Mouse (Mus musculus) erythroblast, embryonic 14.5 days (primary cell): ENCODE results near the gene Slc16a9. TPM values are rescaled to one million over a fixed set of nuclear protein-coding genes. Genes with fewer than 3 reads are reported as not detected.
"Not testable (repeated sequence)": the region's sequence is repeated elsewhere in the genome, so short reads cannot be mapped to it uniquely, and the experiment has no call there.

ENCODE experiments used
- H3K27me3 ChIP-seq: 2 replicates; pipeline ENCODE4 v1.6.1; 2012; ENCODE audit warnings: inconsistent platforms; ENCODE audit not compliant: control insufficient read depth
- H3K36me3 ChIP-seq: 2 replicates; pipeline ENCODE4 v1.6.1; 2012; ENCODE audit warnings: mild to moderate bottlenecking, inconsistent platforms; ENCODE audit not compliant: control insufficient read depth
- H3K4me1 ChIP-seq: 2 replicates; pipeline ENCODE4 v1.6.1; 2012; ENCODE audit warnings: inconsistent platforms; ENCODE audit not compliant: control insufficient read depth
- H3K4me3 ChIP-seq: replicated peaks from 2 replicates; pipeline ENCODE3; 2012; ENCODE audit warnings: moderate library complexity, mild to moderate bottlenecking, inconsistent platforms
- H3K9me3 ChIP-seq: 2 replicates; pipeline ENCODE4 v1.6.1; 2012; ENCODE audit warnings: low read length, inconsistent platforms, mixed read lengths; ENCODE audit not compliant: control insufficient read depth
- GATA1 ChIP-seq: IDR thresholded peaks from 2 replicates; pipeline ENCODE4 v1.6.1; 2012; ENCODE audit warnings: low read length, inconsistent platforms, mixed read lengths
- TAL1 ChIP-seq: IDR thresholded peaks from 3 replicates; pipeline ENCODE4 v1.6.1; 2012; ENCODE audit warnings: low read length, inconsistent platforms, mixed read lengths
- polyA plus RNA-seq: library from polyadenylated mRNA; stranded (reverse); fragments of >175 nt; gene quantifications from 2 replicates; pipeline ENCODE4 v1.2.3, GENCODE M21; 2012

Slc16a9 gene
- polyA plus RNA-seq, 1 experiment, result not detected

DNA sequence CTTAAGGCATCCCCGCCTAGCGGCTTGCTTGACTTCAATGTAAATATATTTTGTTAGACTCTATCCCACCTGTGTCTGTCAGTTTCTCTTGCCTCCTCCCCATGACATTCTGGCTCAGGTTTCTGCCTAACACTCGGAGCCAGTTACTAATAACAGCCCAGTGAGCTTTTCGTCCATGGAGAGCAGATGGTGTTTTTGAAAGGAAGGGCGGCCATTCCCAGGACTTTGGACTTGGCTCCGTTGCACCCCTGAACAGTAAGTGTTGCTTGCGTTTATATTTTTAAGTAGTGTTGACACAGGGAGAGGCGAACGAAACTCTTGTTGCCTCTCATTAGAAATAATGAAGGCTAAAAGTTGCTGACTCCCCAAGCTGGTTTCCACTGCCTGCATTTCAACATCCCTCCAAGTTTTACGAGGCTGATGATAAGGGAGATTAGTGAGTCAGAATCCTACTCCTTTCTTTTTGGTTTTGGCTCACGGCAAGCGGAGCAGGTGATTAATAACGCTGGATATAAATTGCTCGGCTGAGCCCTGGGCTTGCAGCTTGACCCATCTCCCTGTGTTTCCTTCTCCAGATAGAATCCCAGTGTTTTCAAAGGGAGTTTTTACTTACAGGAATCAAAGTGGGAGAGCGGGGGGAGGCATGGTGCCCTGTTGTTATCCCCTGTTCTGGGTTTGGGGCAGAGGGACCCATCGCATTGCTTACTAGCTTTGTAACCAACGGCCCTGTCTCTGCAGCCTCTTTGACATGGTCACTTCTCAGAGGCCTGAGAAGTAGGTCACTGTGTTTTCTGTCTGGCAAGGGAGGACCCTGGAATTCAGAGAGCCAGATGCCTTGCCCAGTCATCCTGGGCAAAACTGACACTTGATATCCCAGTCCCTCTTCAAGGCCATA, 40.1 kb upstream of the Slc16a9 start, which contains the start of gene Mrln:
TSS of gene Mrln (plus strand) at position 160 of the 895 bp plus-strand sequence.
- Histone ChIP-seq H3K4me1 (no peaks in the 10 kb centered on the region), H3K4me3 (no peak within 1 kb of the TSS), H3K9me3 (no peaks in the 10 kb centered on the region), H3K27me3 (no peaks in the 10 kb centered on the region), H3K36me3 (no peaks in the 10 kb centered on the region)
- TF ChIP-seq TAL1 (no peak), GATA1 (no peak)

DNA sequence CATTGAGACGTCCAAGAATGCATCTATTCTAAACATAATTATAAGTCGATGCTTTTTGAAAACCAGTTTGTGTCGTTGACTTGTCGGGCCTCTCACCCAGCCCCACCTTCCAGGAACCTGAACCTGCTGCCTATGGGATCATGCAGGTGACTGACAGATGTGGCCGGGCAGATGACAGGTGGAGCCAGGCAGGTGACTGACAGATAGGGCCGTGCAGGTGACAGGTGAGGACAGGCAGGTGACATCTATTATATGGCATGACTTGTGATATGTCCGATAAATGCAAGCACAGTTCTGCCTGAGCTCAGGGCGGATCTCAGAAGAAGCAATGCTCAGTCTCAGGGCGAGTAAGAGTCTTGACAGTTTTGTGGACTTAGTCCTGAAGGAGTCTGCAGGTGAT, 33.6 kb upstream of the Slc16a9 start:
- Histone ChIP-seq H3K36me3 (no peaks in the 10 kb centered on the region), H3K4me1 (no peaks in the 10 kb centered on the region)
- no peak for TF ChIP-seq GATA1
- no peak for TF ChIP-seq TAL1

DNA sequence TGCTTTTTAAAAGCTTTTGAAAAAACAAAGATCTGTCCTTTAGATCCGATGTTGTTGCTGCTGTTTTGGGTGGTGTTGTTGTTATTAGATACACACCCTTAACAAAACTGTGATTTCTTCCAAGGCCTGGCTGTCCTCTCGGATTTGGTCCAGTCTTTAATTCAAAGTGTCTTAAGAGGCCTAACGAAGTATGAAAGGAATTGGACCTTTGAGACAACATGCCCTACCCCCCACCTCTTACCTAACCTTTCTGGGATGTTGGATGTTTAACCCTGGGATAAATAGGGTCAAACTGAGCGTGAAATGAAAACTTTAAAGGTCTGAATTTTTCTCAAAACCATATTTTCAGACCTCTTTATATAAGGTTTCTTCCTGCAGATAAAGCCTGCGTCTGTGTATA, 23.9 kb upstream of the Slc16a9 start:
- H3K9me3 ChIP-seq, result no peaks in the 10 kb centered on the region
- peaks cover 3% of the 10 kb centered on the region; the same call in 1 of the 2 replicates for H3K4me1 ChIP-seq
- TF ChIP-seq GATA1, result no peak
- no peak for TF ChIP-seq TAL1
- no peak overlapping the region for H3K4me3 ChIP-seq
- no peaks in the 10 kb centered on the region for H3K36me3 ChIP-seq
- no peaks in the 10 kb centered on the region for H3K27me3 ChIP-seq

More for the DNA sequence above, 33.6 kb upstream of the Slc16a9 start:
- Histone ChIP-seq H3K4me3 (no peak overlapping the region), H3K9me3 (peaks cover 2% of the 10 kb centered on the region; the same call in 1 of the 2 replicates), H3K27me3 (no peaks in the 10 kb centered on the region)

DNA sequence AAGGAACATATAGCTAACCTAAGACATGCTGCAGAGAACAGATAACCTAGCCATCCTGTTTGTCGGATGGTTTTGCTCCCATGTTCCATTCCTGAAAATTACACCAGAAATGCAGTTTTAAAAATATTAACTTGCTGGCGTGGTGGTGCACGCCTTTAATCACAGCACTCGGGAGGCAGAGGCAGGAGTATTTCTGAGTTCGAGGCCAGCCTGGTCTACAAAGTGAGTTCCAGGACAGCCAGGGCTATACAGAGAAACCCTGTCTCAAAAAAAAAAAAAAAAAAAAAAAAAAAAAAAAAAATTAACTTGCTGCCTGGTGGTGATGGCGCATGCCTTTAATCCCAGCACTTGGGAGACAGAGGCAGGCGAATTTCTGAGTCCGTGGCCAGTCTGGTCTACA, 22.7 kb upstream of the Slc16a9 start:
- not testable (repeated sequence) for H3K4me3 ChIP-seq, H3K36me3 ChIP-seq, H3K4me1 ChIP-seq, H3K27me3 ChIP-seq, H3K9me3 ChIP-seq

DNA sequence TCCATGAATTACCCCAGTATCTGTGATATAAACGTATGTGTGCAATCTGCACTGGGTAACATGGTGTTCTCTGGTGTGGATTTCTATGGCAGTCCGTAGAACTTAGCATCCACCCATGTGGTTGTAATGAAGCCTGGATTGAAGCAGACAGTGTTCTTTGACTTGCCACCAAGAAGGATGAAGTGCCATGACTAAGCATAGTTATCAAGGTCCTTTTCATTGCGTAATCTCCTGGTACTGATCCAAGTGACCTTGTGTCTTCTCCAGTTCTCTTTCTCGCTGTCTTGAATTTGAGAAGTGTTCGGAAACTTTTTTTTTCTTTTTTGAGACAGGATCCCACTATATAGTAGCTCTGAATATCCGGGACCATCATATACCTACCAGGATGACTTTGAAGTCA, 20.3 kb upstream of the Slc16a9 start:
- Histone ChIP-seq H3K4me1 (no peaks in the 10 kb centered on the region), H3K9me3 (no peaks in the 10 kb centered on the region), H3K4me3 (no peak overlapping the region), H3K36me3 (no peaks in the 10 kb centered on the region), H3K27me3 (no peaks in the 10 kb centered on the region)
- TF ChIP-seq TAL1 (no peak), GATA1 (no peak)

DNA sequence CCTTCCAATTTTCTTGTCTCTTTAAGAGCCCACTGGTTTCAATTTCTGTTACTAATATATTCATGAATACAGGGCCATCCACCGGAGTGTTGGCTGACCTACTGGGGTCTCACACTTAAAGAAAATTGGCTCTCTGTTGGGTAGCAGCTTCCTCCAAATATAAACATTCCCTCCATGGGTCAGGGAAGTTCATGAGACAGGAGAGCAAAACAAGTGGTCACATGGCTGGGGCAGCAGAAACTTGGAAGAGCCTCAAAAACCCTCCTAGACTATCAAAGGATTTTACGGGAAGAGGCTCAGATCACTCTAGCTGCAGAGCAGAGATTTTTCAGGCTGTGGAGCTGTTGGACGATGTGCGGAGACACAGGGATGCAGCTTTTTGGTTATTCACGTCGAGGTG, 19.1 kb upstream of the Slc16a9 start:
- Histone ChIP-seq H3K4me3 (no peak overlapping the region), H3K27me3 (no peaks in the 10 kb centered on the region), H3K4me1 (no peaks in the 10 kb centered on the region), H3K9me3 (no peaks in the 10 kb centered on the region), H3K36me3 (no peaks in the 10 kb centered on the region)
- no peak for TF ChIP-seq TAL1
- TF ChIP-seq GATA1, result no peak

DNA sequence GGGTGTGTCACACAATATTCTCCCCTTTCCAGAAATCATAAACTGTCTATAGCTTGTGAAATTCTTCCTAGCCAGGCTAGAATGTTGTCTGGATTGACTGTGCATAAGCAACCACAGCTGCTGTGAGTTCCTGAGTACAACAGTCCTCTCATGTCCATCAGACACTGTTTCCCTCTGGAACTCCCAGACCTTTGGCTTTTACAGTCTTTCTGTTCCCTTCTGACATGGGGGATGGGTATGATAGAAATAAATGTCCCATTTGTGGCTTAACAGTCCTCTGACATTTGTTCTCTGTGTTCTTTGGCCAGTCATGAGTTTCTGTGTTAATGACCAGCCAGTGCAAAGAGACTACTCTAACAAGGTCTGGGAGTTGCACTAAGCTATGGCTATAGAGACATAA, 18.3 kb upstream of the Slc16a9 start:
- Histone ChIP-seq H3K36me3 (no peaks in the 10 kb centered on the region), H3K9me3 (no peaks in the 10 kb centered on the region), H3K4me1 (no peaks in the 10 kb centered on the region), H3K27me3 (no peaks in the 10 kb centered on the region), H3K4me3 (no peak overlapping the region)
- TF ChIP-seq TAL1 (no peak), GATA1 (no peak)

DNA sequence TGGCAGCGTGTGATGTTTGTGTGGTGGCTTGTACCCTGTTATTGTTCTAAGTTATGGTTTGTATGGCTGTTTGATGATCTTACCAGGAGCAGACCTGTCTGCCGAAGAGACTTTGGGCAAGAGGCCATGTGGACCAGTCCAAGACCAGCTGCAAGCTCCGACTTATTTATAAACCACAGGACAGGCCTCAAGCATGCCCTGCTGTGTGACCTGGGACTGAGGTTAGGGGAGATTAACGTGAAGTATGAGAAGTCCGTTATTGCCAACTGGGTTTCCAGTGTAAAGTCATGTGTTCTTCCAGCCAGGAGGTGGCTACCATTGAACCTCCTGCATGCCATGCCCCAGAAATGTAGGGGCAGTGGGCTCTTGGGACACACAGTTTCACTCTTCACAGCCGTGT, 14.5 kb upstream of the Slc16a9 start:
- H3K4me3 ChIP-seq, result no peak overlapping the region
- H3K36me3 ChIP-seq, result no peaks in the 10 kb centered on the region
- no peaks in the 10 kb centered on the region for H3K4me1 ChIP-seq
- H3K9me3 ChIP-seq, result 0 out of 2 replicates have a peak, but pooled peaks cover 2% of the 10 kb centered on the region
- TF ChIP-seq TAL1 (no peak), GATA1 (no peak)
- no peaks in the 10 kb centered on the region for H3K27me3 ChIP-seq

DNA sequence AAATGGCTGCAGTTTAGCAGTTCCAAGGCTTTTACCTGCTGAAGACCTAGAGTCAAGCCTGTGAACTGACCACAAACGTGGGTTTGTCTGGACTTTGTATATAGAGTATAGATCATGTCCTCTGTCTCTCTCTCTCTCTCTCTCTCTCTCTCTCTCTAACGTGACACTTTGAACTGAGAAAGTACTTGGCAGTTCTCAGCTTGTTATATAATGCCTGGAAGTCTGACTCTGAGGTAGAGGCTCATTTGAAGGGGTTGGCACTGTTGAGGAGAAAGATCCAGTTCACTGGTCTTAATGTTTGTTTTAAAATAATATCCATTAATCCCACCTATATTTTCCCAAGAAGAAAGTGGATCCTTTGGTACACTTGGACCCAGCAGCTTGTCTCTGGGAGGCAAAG, 7.0 kb upstream of the Slc16a9 start:
- no peak overlapping the region for H3K4me3 ChIP-seq
- H3K9me3 ChIP-seq, result 0 out of 2 replicates have a peak, but pooled peaks cover 2% of the 10 kb centered on the region
- H3K27me3 ChIP-seq, result peaks cover 3% of the 10 kb centered on the region
- H3K4me1 ChIP-seq, result no peaks in the 10 kb centered on the region
- TF ChIP-seq GATA1 (no peak), TAL1 (no peak)
- H3K36me3 ChIP-seq, result no peaks in the 10 kb centered on the region
